Mouse (Mus musculus): ENCODE measurements around the gene Trim72. TPM values are rescaled to one million over a fixed set of nuclear protein-coding genes. Genes with fewer than 3 reads are reported as not detected.

Trim72 gene
- polyA plus RNA-seq, 1 experiment from 2014 or later, result not detected

DNA sequence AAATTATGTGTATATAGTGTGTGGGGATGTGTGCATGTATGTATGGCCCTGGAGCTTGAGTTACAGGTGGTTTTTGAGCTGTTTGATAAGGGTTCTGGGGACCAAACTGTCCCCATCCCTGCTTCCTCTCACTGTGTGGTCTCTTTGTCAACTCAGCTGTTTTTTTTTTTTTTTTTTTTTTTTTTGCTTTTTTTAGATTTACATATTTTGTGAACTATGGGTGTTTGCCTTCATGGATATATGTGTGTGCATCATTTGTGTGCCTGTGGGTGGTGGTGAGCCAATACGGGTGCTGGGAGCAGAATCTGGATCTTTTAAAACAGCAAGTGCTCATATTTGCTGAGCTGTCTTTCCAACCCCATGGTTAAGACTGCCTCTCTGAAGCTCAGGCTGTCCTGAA is 14.8 kb upstream of the Trim72 start:
- Histone ChIP-seq H3K27ac (ENCODE audit: low read depth, low read length) (no peak overlapping the region), H3K36me3 (ENCODE audit: control insufficient read depth, insufficient read depth, low read length) (peaks cover 37% of the 10 kb centered on the region), H3K9me3 (ENCODE audit: control insufficient read depth, low read length) (no peaks in the 10 kb centered on the region), H3K27me3 (replicated peaks; ENCODE audit: control insufficient read depth, insufficient read depth, low read length) (no peaks in the 10 kb centered on the region), H3K4me3 (ENCODE audit: low read depth, low read length) (no peak overlapping the region), H3K4me2 (no peak overlapping the region), H3K9ac (ENCODE audit: low read depth, low read length) (no peak overlapping the region), H3K4me1 (replicated peaks; ENCODE audit: control insufficient read depth, insufficient read depth, low read length) (peaks cover 16% of the 10 kb centered on the region)
- ATAC-seq (replicated peaks; ENCODE audit: low FRiP score), result no peak
- DNase-seq (ENCODE audit: low spot score), result no peak
- WGBS, result 77% methylated on average over 1 of the region's 1 CpGs

DNA sequence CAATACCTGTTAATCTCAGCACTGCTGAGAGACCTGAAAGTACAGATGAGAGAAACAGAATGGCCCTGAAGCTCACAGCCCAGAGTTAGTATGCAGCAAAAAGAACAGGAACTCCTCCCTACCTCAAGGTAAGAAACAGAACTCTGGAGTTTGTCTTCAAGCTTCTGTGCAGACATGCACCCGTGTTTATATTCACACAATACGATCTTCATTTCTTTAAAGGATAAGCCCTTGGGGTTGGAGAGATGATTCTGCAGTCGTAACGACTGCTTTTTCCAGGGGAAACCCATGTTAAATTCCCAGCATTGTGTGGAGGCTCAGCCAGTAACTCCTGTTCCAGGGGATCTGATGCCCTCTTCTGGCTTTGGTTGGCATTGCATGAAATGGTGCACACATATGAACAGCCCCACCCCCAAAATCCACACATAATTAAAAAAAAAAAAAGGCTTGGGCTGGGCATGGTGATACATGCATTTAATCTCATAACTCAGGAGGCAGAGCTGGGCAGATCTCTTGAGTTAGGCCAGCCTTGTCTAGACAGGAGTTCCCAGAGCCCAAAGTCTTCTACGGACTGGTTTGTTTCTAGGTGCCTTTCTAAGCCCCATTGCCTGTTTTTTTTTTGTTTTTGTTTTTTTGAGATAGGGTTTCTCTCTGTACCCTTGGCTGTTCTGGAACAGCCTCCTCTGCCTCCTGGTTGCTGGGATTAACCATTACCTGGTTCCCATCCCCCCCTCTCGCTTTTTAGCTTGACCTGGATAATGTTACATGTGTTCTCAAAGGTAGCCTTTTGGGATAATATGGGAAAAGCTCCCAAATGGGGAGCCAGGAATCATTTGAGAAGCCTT is 11.9 kb upstream of the Trim72 start:
- Histone ChIP-seq H3K27me3 (replicated peaks; ENCODE audit: control insufficient read depth, insufficient read depth, low read length) (no peaks in the 10 kb centered on the region), H3K27ac (ENCODE audit: low read depth, low read length) (peak overlapping the region; percentile 38), H3K9ac (ENCODE audit: low read depth, low read length) (no peak overlapping the region), H3K4me2 (peak overlapping the region; percentile 67), H3K4me3 (ENCODE audit: low read depth, low read length) (no peak overlapping the region), H3K36me3 (ENCODE audit: control insufficient read depth, insufficient read depth, low read length) (peaks cover 12% of the 10 kb centered on the region), H3K4me1 (replicated peaks; ENCODE audit: control insufficient read depth, insufficient read depth, low read length) (peaks cover 16% of the 10 kb centered on the region), H3K9me3 (ENCODE audit: control insufficient read depth, low read length) (no peaks in the 10 kb centered on the region)
- peak; percentile 29; the same call in 1 of the 2 replicates for ATAC-seq (replicated peaks; ENCODE audit: low FRiP score)
- DNase-seq (ENCODE audit: low spot score), result peak; percentile 58
- 46% methylated on average over 6 of the region's 6 CpGs for WGBS

- Histone ChIP-seq H3K36me3 (ENCODE audit: control insufficient read depth, insufficient read depth, low read length) (peaks cover 7% of the 10 kb centered on the region), H3K27me3 (replicated peaks; ENCODE audit: control insufficient read depth, insufficient read depth, low read length) (no peaks in the 10 kb centered on the region), H3K4me1 (replicated peaks; ENCODE audit: control insufficient read depth, insufficient read depth, low read length) (peaks cover 16% of the 10 kb centered on the region), H3K9ac (ENCODE audit: low read depth, low read length) (peak overlapping the region; percentile 62), H3K4me2 (peak overlapping the region; percentile 67), H3K27ac (ENCODE audit: low read depth, low read length) (peak overlapping the region; percentile 22; the same call in 1 of the 2 replicates), H3K9me3 (ENCODE audit: control insufficient read depth, low read length) (no peaks in the 10 kb centered on the region), H3K4me3 (ENCODE audit: low read depth, low read length) (peak overlapping the region; percentile 52)
- WGBS, result 36% methylated on average over 5 of the region's 5 CpGs
- peak; percentile 38 for ATAC-seq (replicated peaks; ENCODE audit: low FRiP score)
- no peak for DNase-seq (ENCODE audit: low spot score)
Measured at GRCm38 (mm10) chr7:127992488-127993340, 11.0 kb upstream of the Trim72 start.

GRCm38 (mm10) chr7:127993341-127993977 is 10.3 kb upstream of the Trim72 start, which contains the start of gene Pycard:
TSS of gene Pycard (minus strand) at chr7:127993867.
- no peaks in the 10 kb centered on the region for H3K9me3 ChIP-seq (ENCODE audit: control insufficient read depth, low read length)
- H3K27me3 ChIP-seq (replicated peaks; ENCODE audit: control insufficient read depth, insufficient read depth, low read length), result no peaks in the 10 kb centered on the region
- 8% methylated on average over 18 of the region's 18 CpGs for WGBS
- ATAC-seq (replicated peaks; ENCODE audit: low FRiP score), result peak; percentile 66
- peak within 1 kb of the TSS; percentile 62 for H3K9ac ChIP-seq (ENCODE audit: low read depth, low read length)
- peak within 1 kb of the TSS; percentile 67 for H3K4me2 ChIP-seq
- peak within 1 kb of the TSS; percentile 22; the same call in 1 of the 2 replicates for H3K27ac ChIP-seq (ENCODE audit: low read depth, low read length)
- H3K36me3 ChIP-seq (ENCODE audit: control insufficient read depth, insufficient read depth, low read length), result peaks cover 5% of the 10 kb centered on the region; the same call in 1 of the 2 replicates
- H3K4me3 ChIP-seq (ENCODE audit: low read depth, low read length), result peak within 1 kb of the TSS; percentile 52
- peaks cover 16% of the 10 kb centered on the region for H3K4me1 ChIP-seq (replicated peaks; ENCODE audit: control insufficient read depth, insufficient read depth, low read length)
- peak; percentile 59 for DNase-seq (ENCODE audit: low spot score)

GRCm38 (mm10) chr7:127999436-127999835 is 4.3 kb upstream of the Trim72 start:
- no peaks in the 10 kb centered on the region for H3K9me3 ChIP-seq (ENCODE audit: control insufficient read depth, low read length)
- no peak overlapping the region for H3K27ac ChIP-seq (ENCODE audit: low read depth, low read length)
- DNase-seq (ENCODE audit: low spot score), result no peak
- H3K27me3 ChIP-seq (replicated peaks; ENCODE audit: control insufficient read depth, insufficient read depth, low read length), result no peaks in the 10 kb centered on the region
- 0 out of 2 replicates have a peak, but pooled peaks cover 2% of the 10 kb centered on the region for H3K4me1 ChIP-seq (replicated peaks; ENCODE audit: control insufficient read depth, insufficient read depth, low read length)
- H3K4me2 ChIP-seq, result no peak overlapping the region
- H3K36me3 ChIP-seq (ENCODE audit: control insufficient read depth, insufficient read depth, low read length), result no peaks in the 10 kb centered on the region
- WGBS, result 78% methylated on average over 1 of the region's 1 CpGs
- H3K9ac ChIP-seq (ENCODE audit: low read depth, low read length), result no peak overlapping the region
- no peak overlapping the region for H3K4me3 ChIP-seq (ENCODE audit: low read depth, low read length)
- ATAC-seq (replicated peaks; ENCODE audit: low FRiP score), result no peak

DNA sequence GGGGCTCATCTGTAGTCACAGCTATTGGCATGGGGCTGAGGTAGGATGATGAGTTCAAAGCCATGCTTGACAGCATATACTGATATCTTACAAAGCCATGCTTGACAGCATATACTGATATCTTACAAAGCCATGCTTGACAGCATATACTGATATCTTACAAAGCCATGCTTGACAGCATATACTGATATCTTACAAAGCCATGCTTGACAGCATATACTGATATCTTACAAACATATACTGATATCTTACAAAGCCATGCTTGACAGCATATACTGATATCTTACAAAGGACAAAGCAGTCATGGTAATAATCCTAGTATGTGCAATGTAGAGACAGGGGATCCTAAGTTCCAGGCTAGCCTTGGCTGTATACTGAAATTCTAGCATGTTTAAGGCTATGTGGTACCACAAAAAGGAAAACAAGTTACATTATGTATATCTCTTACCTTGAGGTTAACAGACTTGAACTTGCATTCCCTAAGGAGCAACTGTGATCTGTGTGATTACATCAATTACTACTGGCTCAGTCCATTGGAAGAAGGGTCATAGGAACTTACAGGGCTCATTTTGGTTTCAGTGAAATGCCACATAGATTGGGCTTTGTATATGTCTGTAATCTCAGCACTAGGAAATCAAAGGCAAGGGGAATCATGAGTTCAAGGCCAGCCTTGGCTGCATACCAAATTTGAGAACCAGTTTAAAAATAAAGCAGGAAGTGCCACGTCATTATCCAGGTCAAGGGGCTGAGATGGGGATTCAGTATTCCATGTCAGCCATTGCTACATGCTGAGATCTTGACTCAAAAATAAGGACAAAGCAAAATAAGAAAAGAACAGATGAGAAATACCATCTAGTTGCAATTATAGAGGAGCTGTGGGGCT is 3.4 kb upstream of the Trim72 start:
- ATAC-seq (replicated peaks; ENCODE audit: low FRiP score) (no peak), DNase-seq (ENCODE audit: low spot score) (no peak)
- Histone ChIP-seq H3K27me3 (replicated peaks; ENCODE audit: control insufficient read depth, insufficient read depth, low read length) (peaks cover 7% of the 10 kb centered on the region; the same call in 1 of the 2 replicates), H3K36me3 (ENCODE audit: control insufficient read depth, insufficient read depth, low read length) (no peaks in the 10 kb centered on the region), H3K9me3 (ENCODE audit: control insufficient read depth, low read length) (no peaks in the 10 kb centered on the region), H3K27ac (ENCODE audit: low read depth, low read length) (no peak overlapping the region), H3K4me3 (ENCODE audit: low read depth, low read length) (no peak overlapping the region), H3K4me1 (replicated peaks; ENCODE audit: control insufficient read depth, insufficient read depth, low read length) (0 out of 2 replicates have a peak, but pooled peaks cover 2% of the 10 kb centered on the region), H3K9ac (ENCODE audit: low read depth, low read length) (no peak overlapping the region), H3K4me2 (no peak overlapping the region)
- WGBS, result 58% methylated on average over 1 of the region's 1 CpGs

DNA sequence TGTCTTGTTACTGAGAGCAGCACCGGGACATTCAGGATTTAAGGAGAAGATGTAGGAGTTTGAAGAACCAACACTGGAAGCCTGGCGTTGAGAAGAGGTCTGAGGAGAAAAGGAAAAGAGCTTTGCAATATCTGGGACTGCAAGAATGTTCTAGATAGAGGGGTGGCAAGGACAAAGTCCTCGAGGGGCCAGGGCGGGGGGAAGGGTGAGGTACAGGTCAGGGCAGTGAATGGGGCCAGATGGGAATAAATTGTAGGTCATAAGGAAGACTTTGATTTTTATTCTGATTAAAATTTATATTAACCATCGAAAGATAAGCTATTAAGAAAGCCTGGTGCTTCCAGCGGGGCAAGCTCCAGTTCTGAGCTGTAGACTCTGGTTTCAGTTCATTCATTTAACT is 651 bp upstream of the Trim72 start:
- no peak for ATAC-seq (replicated peaks; ENCODE audit: low FRiP score)
- Histone ChIP-seq H3K9ac (ENCODE audit: low read depth, low read length) (no peak overlapping the region), H3K4me2 (no peak overlapping the region), H3K4me1 (replicated peaks; ENCODE audit: control insufficient read depth, insufficient read depth, low read length) (0 out of 2 replicates have a peak, but pooled peaks cover 2% of the 10 kb centered on the region), H3K27ac (ENCODE audit: low read depth, low read length) (no peak overlapping the region), H3K4me3 (ENCODE audit: low read depth, low read length) (no peak overlapping the region), H3K36me3 (ENCODE audit: control insufficient read depth, insufficient read depth, low read length) (no peaks in the 10 kb centered on the region), H3K27me3 (replicated peaks; ENCODE audit: control insufficient read depth, insufficient read depth, low read length) (peaks cover 12% of the 10 kb centered on the region; the same call in 1 of the 2 replicates), H3K9me3 (ENCODE audit: control insufficient read depth, low read length) (no peaks in the 10 kb centered on the region)
- WGBS, result 78% methylated on average over 6 of the region's 6 CpGs
- DNase-seq (ENCODE audit: low spot score), result no peak

Data from liver, embryonic 11.5 days (tissue).